Mouse (Mus musculus) embryonic stem cell, embryonic (primary cell): ENCODE results near the gene Camk2n1.

Experiments used
- CTCF ChIA-PET, 4 experiments: fragments of 300-600 bp in 2 of 4; fragments of 350-600 bp in 2 of 4; sonication (Branson Sonifier 250); formaldehyde crosslinking; loops; one replicate each; lab custom pipeline; 2022; ENCODE audit warnings: inconsistent platforms in 2 of 4; lab: Charles Lee
- POLR2A ChIA-PET, 4 experiments: fragments of 300-600 bp in 2 of 4; fragments of 350-600 bp in 2 of 4; sonication (Branson Sonifier 250); formaldehyde crosslinking; loops; one replicate each; lab custom pipeline; 2022; ENCODE audit warnings: antibody characterized with exemption in 4 of 4, inconsistent platforms in 1 of 4; lab: Charles Lee

Gene Camk2n1

GRCm38 (mm10) chr4:138507903-138508302 is 53.8 kb downstream of the Camk2n1 start:
- ChIA-PET CTCF (no interaction called here), POLR2A (interaction anchor here in 1 of 4 experiments (1.3 kb wide), 1 partner anchor 195 kb away, joined by 4 read pairs; no protein-coding TSS in a partner anchor)
